Mouse (Mus musculus) embryo, embryonic 9.5 days (tissue): Measurements from ENCODE around the gene Cyfip2.

ENCODE experiments used
- DNase-seq: peaks from one replicate; pipeline ENCODE4 v3.0.0-alpha.2; 2017; ENCODE audit errors: extremely low spot score

Gene Cyfip2

DNA sequence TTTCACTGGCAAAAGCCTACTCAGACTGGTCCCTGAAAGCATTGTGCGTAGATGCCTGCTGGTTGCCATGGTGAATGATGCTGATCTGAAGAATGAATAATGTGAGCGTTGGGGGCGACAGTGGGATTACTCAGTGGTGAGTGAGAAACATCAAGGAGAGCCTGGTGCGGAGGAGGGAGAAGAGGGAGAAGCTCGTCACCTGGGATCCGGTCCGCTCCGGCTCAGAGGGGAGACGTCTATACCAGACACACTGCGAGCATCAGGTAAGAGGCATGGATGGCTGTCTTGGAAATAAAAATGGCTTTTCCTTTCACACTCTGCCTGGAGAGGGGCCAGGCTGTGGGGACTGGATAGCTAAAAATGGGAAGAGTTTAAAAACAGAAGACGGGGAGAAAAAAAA, 77.3 kb downstream of the Cyfip2 start, which contains the start of gene Fndc9:
Fndc9 (plus strand) TSS at position 198 of the 400 bp plus-strand sequence.
- no peak for DNase-seq

DNA sequence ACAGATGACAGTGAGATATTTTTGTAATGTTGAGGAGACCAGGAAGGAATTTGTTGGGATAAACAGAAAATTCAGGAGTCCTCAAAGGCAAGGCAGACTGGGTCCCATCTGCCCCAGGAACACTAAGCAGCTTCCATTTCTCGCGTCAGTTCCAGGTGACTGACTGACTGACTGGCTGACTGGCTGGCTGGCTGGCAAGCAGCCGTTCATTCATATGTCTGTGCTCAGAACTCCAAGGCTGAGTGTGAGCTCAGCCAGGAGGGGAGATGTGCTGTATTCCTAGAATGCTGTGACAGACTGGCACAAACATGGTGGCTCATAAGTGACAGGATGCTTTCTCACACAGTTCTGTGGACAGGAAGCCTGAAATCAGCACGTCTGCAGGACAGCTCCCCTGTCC, 78.7 kb downstream of the Cyfip2 start:
- DNase-seq: no peak

DNA sequence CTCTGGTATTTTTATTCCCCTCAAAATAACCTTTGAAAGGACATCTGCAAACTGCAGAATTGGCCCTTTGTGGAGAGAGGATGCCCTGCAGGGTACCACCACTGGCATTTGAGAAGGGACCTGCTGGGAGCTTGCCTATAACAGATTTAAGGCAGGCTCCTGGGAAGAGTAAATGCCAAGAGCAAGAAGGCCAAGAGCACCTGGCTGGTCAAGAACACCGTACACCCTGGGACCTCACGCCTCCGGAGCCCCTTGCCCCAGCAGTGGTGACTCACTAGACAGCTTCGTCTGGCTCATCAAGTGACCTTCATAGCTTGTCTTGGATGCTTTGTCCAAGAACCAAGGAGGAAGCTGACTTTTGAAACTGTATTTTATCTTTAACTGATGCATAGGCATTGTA, 79.9 kb downstream of the Cyfip2 start:
- no peak for DNase-seq

DNA sequence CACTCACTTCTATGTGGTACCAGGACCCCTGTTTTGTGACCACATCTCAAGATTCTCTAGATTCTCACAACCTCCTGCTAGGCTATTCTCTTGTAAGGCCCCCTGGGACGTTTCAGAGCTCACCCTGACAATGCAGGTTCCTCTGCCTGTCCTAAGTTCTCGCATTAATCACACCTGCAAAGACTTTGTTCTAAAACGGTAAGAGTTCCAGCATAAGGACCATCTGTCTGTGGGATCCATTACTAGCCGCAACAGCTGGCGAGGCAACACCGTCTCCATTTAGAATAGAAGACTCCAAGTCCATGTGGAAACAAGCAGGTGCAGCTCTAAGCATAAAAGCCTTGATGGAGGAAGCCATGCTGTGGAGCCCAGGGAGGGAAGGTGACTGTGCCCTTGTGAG, 82.5 kb downstream of the Cyfip2 start:
- DNase-seq: no peak

DNA sequence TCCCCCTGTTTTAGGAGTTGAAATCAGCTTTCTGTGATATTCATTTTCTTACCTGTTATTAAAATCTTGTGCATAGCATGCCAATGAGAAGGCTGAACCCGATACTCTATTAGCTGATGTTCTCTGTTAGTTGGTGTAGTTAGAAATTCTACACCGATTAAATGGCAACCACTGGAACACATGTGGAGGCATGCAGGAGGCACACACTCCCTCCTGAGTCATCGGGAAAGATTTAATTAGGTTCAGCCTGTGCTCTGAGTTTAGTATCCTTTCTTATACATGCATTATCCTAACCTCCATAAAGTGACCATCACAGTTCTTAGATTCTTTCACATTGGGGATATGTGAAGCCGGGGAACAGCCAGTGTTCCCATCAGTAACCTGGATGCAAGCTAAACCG, 87.3 kb downstream of the Cyfip2 start:
- DNase-seq: no peak

DNA sequence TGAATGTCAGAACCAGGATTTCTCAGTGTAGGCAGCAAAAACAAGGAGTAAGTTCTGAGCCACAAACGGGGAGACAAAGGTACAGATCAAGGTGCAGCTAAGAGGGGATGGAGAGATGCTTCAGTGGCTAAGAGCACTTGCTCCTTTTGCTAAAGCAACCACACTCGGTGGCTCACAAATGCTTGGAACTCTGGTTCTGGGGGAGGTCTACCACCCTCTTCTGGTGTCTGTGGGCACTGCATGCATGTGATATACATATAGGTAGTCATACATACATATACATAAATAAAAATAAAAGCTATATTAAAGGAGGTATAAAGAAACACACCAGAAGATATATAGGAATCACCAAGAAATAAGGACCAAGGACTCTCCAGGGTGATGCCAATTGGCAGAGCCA, 89.1 kb downstream of the Cyfip2 start:
- no peak for DNase-seq

DNA sequence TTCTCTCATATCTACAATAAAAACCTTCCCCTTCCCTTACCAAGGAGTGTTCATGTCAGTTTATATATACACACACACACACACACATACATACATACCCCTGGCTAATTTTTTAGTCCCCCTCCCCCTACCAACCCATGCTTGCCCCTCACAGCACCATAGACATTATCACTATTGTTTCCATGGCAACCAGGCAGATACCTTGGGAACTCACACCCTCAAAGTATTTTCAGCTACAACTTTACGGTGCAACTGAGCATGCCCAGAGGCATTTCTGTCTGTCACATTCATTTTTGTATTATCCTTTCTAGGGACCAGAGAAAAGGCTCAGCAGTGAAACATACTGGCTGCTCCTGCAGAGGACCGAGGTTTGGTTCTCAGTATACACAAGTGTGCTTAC, 92.4 kb downstream of the Cyfip2 start:
- DNase-seq: no peak

DNA sequence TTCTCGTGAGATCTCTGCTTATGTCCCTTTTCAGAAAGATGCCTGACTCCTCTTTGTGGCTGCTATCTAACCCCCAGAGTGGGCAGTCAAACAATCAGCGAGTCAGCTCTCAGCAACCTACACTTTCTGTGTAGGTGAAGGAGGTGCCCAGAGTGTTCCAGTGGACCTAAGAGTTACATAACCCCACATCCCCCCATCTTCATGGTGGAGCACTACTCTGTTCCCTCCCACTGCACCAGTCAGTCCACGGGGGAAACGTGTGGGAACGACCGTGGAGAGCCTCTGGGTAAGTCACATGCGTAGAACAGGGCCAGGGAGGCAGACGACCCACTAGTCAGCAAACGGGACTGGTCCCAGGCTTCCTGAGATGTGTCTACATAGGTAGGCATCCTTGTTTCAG, 93.3 kb downstream of the Cyfip2 start:
- no peak for DNase-seq

DNA sequence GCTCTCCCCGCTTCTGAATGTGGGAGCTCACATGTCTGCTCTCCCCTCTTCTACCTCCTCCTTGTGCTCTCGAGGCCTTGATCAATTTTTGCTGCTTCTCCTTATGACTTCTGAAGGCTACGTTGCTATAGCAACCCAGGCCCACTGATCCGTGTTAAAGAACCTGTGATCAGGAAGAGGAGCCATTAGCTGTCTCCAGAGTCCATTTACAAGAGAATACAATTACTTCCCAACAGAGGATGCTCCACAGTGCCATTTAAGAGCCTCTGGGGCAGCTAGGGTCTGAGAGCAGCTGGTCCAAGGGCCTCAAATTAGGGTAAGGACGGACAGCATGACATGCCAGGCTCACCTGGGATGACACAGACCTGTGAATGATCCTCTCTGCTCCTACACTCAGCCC, 94.1 kb downstream of the Cyfip2 start:
- peak; percentile 10 for DNase-seq

DNA sequence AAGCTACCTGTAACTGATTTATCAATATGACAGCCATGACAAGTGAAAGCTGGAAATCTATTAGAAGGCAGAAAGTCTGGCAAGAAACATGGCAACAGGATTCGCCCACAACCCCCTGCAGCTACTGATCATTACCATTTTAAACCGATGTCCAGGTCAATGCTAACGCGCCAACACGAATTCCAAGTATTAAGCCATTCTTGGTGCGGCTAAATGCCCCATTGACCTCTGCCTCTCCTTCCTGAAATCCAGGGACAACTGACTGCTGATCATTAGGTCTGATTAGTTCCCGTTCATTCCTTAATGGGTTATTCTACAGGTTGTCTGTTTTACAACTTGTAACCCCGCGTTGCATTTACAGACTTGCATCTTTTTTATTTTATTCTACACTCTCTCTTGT, 95.0 kb downstream of the Cyfip2 start:
- DNase-seq: no peak

DNA sequence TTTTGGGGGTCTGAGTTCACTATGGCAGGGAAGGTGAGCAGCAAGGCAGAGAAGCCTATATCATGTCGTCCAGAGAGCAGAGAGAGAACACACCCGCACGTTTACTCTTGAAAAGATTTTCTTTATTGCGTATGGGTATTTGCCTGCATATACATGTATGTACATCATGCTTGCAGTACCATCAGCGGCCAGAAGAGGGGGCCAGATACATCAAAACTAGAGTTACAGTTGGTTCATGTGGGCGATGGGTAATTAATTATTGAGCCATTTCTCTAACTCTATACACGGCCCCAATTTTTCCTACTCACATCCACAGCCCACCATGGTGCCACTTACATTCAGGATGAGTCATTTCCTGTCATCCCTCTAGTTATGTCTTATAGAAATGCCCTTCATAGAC, 96.0 kb downstream of the Cyfip2 start:
- DNase-seq: peak; percentile 11

DNA sequence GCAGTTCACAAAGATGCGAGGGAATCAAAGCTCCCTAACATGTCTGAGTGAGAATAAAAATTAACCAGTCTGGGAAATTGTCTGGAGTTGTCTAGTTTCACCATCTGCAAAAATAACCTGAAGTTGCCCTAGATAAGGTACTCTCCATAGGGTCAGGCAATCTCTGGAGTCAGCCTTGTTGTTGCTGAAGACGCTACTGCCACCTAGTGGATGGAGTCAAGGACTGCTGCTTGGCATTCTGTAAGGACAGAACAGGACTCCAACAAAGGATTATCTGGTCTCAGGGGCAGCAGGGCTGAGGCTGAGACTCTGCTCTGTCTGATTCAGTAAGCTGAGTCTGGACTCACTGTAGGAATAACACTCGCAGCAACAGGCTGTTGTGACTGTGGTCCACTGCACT, 97.3 kb downstream of the Cyfip2 start:
- peak; percentile 84 for DNase-seq

DNA sequence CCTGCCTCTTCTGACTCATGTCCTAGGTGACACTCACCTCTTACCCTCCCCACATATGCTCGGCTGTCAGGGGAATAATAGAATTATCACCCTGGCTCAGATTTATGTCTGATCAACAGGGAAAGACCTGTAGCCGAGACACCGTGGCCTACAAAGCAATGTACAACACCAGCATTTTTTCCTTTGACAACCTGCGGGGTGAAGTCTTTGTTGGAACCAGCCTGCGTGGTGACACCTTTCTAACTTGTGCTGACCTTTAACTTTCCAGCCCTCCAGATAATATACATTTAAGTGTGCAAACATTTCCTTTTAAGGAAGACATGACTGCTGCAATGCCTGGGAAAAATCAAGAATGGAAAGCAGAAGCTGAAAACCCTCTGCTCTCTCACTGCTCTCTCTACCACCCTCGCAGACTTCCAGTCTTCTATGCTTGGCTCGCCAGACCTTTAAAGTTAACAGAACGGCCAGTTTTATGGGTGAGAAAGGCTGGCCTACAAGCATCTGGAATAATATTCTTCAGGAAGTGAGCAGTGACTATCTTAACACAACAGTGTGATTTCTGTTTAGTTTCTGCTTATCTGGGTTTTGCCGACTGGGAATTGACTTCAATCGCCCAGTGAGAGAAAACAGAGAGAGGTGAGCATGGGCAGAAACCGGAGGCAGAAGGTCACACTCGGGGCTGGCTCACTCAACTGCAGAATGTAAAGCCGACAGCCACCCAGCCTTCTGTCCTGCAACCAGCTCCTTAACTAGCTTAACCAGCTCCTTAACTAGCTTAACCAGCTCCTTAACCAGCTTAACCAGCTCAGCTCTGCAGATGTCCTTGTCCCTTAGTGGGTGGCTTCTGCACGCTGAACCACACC, 98.1 kb downstream of the Cyfip2 start:
- peak; percentile 26 for DNase-seq

DNA sequence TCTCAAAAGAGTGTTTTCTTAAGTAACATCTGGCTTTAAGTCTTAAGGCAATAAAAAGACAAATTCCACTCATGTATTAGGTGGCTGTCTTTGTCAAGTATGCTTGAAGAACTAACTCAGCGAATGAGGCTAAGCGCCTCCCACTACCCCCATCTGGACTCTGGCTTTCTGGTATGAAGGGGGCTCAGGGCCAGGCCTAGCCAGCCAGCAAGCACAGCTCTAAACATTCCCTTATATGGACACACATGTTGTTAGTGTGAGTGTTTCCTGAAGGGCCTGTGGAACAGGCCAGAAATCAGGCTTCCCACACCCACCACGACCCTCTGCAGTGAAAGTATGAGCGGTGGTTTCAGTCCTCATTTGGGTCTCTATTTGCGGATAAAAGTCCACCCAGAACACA, 98.8 kb downstream of the Cyfip2 start:
- DNase-seq: peak; percentile 45

DNA sequence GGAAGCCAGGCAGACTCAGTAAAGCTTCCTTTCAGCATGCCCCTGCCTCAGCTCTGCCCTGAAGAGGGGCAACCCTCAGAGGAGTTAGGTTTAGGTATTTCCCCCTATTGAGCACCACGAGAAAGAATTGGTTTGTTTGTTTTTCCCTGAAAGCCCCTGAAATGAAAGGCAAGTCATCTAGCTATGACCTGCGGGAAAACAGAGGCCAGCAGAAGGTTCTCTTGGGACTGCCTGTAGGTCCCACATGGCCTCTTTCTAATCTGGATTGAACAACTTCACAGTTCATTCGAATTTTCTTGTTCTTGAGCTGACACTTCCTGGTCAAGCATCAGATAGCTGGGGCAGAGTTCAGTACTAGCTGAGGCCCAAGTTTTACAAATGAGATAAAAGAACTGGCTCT, 100.8 kb downstream of the Cyfip2 start:
- DNase-seq: no peak

DNA sequence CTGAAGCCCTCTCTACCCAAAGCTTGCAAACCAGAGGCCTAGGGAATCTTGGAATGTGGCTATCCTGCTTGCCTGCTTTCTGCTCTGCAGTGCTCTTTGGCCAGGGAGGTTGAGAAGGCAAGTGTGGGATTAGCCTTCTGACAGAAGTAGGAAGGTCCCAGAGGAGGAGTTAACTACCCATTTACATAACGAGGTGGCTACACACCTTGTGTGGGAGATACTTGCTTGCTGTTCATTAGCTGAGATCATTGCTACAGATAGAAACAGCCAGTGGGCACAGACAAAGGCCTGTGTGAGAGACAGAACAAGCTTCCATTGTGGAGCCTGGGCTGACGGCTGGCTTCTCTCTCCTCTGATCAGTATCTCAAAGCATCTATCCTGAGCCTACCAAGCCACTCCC, 102.8 kb downstream of the Cyfip2 start:
- DNase-seq: no peak

DNA sequence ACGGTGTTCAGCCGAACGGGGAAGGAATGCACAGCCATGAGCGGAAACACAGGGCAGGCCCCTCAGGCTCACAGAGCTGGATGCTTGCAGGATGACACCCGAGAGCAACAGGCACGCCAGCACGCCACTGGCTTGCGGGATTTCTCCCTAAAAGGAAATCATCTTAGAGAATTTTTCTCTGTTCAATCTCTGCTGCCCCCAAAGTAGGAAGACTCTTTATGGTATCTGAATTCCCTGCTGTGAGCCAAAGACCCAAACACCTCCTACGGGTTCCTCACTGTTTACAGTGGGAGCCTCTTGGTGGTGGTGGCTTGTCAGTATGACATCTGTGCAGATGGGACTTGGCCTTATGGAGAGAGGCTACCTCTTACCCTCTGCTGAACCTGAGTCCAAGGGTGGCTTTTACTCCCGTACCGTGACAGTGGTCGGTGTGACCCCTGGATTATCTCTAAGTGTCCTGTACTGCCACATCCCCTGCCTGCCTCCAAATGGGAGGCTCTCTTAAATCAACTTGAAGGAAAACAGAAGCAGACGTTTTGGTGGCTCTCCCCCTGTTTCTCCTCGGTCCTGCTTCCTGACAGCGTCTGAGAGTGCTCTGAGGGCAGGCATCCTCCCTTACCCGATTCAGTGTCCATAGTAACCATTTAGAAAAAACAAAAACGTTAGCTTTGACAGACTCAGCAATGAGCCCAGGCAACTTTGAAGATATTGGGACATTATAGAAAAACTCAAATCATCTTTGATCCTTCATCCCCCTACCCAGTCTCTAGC, 106.8 kb downstream of the Cyfip2 start:
- peak; percentile 20 for DNase-seq

DNA sequence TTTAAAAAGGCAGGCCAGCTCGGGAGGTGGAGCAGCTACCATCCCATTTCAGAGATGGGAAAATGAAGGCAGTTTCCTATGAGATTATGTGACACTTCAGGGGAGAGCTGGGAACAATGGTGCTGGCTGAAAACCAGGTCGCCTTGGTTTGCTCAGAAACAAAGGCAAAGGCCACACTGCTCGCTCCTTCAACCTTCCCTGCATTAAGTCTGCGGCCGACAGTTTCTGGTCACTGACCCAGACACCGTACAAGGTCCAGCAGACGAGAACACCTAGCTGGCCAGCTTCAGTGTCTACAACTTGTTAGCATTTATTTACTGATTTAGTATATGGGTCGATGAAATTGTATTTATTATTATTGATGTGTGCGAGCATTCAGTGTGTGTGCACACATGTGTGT, 107.8 kb downstream of the Cyfip2 start:
- DNase-seq: no peak

DNA sequence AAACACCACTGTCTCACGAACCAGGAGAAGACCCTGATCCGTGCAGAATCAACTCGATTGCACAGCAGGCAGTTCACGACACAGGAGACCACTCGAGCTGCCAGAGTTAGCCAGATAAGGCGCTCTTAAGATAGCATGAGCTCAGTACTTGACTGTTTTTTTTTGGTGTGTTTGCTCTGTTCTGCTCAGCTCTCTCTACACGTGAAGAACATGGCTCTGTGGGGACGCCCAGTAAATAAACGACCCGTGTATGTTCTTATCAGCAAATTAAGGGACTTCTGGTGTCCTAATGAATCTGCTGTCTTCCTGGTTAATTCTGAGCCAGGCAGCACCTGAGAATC, 110.1 kb downstream of the Cyfip2 start:
- no peak for DNase-seq

DNA sequence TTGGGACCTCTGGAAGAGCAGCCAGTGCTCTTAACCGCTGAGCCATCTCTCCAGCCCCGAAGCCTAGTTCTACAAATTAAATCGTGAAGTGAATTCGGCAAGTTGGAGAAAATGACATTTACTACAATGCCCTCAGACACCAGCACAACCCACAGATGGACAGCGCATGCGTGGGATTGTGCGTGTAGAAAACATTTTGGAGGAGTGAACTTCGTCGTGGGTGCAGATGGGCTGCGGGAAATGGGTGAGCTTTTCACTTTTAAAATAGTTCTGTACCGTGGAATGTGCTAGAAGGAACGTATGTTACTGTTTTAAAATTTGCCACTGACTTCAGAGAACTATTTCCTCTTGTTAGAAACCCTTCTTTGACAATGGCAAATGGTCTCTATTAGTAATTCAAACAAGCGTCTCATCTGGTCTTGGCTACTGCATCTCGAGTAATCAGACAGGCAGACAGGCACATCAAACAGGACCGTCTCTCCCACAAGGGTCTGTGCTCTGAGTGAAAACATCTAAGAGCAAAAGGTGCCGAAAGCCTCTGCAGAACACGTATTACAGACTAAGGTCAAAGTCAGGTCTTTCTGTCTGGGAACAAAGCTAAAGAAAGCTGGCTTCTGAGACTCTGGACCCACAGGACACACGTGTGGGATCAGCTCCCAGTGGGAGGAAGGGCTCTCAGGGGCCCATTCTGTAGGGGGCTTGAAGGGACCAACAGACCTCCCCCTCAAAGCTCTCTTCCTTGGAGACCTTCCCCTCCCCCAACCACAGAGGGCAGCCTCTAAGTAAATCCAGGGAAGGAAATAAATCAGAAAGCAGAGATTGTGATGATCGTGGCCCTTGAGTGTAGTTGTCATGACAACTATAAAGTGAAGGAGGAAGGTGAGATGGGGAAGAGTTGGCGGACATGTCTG, 110.8 kb downstream of the Cyfip2 start:
- peak; percentile 17 for DNase-seq

DNA sequence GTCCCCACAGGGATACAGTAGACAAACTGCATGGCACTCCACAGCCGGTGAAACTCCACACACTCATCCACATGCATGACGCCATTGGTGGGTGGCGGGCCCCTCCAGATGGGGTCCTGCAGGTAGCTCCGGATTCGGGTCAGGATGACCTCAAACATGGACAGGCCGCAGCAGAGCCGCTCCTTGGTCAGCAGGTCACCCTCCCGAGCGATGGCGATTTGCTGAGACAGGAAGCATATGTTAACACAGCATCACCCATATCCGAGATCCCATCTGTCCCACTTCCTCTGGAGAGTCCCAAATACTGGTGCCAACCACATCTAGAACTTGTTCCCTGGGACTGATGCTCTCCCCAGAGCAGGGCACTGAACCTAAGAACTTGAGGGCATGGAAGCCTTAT, 112.0 kb downstream of the Cyfip2 start:
- no peak for DNase-seq

DNA sequence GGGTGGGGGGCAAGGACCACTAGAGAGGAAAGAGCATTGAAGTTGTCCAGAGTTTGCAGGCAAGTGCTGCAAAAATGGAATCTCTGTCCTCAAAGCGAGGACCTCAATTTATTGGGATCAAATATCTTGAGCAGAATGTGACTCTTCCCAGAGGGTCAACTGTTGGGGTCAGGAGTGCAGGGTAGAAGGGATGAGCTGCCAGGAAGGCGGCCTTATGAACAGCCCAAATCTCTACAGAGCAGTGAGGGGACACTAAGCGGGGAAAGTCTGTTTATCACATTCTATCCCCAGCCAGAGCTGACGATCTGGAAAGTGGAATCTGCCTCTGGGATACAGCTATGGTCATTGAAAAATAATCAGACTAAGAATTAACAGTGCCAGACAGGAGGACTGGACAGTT, 118.5 kb downstream of the Cyfip2 start:
- DNase-seq: no peak
